Mouse (Mus musculus): ENCODE measurements around the gene Igsf21.

The Igsf21 gene

DNA sequence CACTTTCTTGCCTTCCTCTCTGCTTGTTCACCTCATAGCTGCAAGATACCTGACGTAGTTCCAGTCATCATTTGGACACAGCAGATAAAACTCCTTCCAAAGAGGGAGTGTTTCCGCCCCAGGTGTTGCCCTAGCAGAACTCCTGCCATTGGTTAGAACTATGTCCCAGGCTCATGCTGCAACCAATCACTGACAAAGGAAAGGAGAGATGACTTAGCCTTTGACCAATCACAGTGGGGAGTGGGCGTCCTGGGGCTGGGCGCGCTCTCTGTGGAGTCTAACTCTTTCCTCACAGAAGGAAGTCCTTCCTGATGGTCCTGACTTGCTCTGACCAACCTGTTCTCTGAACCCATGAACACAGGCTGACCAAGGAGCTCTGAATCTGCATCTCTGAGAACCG lies 44.4 kb downstream of the Igsf21 start:
- in situ Hi-C loops (cut with MboI, MseI) = no loop called here

DNA sequence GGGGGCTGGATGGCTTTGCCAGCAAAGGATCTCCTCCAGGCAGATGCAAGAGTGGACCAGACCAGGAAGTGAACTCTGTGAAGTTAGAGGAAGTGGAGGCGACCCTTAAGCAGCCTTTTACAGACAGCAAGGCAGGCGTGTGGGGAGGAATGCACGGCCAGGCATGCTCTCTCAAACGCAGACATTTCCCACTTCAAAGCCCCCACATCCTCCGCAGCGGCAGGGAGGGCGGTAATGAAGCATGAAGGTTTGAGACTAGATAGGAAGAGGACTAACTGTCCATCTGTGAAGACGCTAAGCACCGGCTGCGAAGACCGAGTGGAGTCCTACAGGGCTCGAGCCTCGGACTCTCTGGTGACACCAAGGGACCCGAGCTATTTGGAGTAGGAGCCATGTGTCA lies 46.3 kb downstream of the Igsf21 start:
- in situ Hi-C loops (cut with MboI, MseI) = no loop called here

DNA sequence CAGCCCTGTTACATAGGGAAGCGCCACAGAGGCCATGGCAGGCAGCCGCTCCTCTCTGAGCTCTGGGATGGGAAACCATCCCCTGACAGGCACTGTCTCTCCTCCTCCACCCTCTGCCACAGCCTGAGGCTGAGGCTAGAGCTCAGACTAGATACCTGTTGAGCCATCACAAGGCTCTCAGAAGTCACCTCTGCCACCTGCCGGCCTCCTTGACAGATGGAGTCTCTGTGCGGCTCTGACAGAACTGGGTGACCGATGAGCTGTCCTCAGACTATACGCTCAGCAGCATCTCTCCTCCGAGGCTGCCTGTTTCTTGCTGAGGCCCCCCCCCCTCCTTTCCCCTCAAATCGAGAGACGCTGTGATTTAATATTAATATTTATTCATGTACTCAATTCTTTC lies 49.9 kb downstream of the Igsf21 start:
- in situ Hi-C loops (cut with MboI, MseI) = no loop called here

DNA sequence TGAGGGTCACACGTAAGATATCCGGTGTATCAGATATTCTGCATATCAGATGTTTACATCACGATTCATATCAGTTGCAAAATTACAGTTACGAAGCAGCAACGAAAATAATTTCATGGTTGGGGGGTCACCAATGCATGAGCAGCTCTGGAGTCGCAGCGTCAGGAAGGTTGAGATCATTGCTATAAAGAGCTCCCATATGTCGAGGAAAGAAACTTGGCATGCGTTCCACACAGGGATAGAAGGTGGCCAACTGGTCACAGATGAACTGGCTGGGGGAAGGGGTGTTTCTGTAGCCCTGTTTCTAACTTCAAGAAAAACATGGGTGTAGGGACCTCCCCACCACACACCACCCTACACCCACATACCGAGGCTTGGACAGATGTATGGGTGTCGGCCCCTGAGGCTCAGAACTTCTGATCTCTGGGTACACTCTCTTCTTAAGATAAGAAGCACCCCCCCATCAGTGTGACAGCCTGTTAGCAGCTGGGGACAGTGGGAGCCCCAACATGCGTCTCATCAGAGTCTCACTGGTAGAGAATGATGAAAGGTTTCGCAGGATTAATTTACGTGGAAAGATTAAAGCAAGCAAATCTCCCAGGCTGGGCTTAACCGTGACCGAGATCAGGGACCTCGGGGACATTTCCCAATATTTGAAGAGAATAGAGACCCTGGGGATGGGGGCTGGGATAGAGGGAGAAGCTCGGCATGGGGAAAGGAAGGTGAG lies 54.1 kb downstream of the Igsf21 start:
- in situ Hi-C loops (cut with MboI, MseI) = no loop called here

DNA sequence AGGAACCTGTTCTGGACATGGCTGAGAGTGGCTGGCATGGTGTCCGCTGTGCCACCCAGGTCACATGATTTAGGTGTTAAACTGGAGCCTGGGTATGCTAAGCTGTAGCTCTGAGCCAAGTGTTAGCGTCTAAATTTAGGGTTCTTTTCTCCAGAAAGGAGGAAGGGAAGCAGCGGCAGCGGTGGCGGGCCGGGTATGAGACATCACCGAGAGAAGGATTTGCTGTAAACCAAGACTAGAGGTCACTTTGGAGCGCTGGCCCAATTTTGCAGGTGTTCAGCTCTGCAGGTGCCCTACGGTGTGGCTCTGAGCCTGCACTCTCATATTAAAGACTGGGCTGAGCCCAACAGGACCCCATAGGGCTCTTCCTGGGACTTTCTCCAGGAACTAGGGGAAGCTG lies 57.0 kb downstream of the Igsf21 start:
- in situ Hi-C loops (cut with MboI, MseI) = no loop called here

DNA sequence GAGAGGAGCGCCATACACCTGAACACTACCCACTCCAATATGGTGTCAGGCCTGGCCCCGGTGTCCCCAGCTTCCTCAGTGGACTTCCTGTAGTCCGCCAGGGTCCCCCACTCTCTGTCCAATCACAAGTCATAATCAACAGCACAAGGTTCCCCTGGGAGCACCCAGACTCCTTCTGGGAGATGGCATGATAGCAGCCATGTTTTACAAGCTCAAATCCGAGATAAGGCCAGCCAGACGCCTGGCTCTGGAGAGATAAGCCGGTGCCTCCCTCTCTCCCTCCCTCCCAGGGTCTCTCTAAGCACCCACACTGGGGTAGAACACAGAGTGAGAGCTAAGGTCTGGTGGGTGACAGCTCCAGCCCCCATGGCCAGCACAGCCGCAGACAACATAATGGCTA lies 58.0 kb downstream of the Igsf21 start:
- in situ Hi-C loops (cut with MboI, MseI) = no loop called here

DNA sequence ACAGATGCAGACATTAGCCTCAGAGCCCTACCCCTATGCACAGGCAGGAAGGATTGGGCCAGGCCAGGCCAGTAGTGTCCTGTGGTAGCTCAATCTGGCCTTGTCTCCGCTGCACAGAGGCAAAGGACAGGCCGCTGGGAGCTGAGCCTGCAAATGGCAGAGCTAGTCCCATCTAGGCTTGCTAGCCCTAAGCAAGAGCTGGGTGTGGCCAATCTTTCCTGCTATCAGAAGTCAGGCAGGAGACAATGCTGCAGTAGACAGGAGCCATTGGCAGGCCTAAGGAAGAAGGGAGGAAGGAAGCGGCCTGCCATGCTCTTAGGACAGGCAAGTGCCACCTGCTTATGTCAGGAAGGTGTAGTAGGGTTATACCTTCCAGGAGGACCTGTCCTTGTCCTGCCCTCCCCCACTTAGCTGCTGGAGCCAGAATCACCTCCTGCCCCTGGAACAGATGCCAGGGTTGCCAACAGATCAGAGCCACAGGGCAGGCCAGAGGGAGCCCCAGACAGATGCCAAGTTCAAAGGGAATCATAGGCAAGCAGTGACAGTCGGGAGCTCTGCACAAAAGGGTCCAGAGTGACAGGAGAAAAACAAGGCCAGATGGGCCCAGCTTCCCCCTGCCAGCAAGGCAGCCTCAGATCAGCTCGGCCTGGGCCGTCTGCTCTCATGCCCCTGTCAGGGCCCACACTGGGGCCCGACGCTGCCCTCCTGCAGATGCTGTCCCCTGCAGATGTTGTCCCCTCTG lies 59.0 kb downstream of the Igsf21 start:
- in situ Hi-C loops (cut with MboI, MseI) = no loop called here

DNA sequence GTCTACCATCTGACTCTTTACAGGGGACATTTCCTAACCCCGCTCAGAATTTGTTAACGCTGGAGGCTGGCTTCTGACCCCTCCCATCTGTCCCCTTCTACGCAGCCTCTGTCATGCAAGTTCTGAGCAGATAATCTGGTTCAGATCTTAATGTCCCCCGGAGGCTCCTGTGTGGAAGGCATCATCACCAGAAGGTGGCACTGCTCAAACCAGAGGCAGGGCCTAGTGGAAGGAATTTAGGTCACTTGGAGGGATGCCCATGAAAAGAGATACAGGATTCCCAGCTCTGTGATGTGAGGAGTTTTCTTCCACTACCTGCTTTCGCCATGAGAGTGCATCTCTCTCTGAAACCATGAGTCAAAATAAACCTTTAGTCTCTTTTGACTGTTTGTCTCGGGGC lies 67.0 kb downstream of the Igsf21 start:
- in situ Hi-C loops (cut with MboI, MseI) = no loop called here

DNA sequence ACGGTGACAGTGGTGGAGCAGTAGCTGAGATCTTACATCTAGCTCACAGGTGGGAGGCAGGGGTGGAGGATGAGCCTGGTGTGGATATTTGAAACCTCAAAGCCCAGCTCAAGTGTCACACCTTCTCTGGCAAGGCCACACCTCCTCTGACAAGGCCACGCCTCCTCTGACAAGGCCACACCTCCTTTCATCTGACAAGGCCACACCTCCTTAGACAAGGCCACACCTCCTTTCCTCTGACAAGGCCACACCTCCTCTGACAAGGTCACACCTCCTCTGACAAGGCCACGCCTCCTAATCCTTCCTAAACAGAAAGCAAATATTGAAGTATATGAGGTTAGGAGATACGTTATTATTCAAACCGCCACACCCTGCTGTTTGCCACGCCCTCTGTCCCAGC lies 69.5 kb downstream of the Igsf21 start:
- in situ Hi-C loops (cut with MboI, MseI) = no loop called here

DNA sequence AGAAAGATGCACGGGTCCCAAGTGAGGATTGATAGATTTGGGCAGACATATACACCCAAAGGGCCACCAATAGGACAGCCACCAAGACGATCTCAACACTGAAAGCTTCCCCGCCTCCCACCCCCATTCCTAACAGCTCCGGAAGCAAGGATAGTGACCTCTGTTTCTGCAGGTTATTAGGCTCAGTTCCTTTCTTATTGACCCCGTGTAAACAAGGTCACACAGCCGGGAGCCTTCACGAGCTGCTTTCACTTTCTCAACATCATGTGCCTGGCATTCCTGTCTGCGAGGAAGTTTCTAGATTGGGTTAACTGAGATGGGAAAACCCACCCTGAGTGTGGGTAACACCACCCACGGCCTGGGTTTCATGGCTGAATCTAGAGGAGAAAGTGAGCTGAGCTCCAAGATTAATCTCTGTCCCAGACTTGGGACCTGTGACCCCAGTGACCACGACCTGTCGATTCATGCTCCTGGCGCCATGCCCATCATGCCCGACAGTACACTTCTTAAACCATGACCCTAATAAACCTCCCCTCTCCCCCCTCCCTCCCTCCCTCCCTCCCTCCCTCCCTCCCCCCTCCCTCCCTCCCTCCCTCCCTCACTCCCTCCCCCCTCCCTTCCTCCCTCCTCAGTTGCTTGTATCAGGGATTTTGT lies 72.7 kb downstream of the Igsf21 start:
- in situ Hi-C loops (cut with MboI, MseI) = no loop called here

DNA sequence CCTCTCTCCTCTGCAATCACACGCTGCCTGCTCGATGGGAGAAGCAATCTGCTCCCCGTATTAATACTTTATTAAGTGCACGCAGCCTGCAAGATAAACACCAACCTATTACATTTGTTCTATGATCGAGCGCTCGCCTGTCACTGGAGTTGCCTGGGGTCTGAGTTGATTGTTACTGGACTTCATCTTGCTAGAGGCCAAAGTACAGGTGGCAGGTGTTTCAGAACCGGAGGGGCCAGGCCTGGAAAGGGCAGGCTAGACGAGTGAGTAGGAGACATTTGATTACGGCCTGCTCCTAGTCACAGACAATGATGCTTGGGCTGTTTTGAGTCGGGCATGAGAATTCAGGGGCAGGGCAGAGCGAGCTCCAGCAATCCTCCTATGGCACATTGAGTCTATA lies 73.5 kb downstream of the Igsf21 start:
- in situ Hi-C loops (cut with MboI, MseI) = no loop called here

DNA sequence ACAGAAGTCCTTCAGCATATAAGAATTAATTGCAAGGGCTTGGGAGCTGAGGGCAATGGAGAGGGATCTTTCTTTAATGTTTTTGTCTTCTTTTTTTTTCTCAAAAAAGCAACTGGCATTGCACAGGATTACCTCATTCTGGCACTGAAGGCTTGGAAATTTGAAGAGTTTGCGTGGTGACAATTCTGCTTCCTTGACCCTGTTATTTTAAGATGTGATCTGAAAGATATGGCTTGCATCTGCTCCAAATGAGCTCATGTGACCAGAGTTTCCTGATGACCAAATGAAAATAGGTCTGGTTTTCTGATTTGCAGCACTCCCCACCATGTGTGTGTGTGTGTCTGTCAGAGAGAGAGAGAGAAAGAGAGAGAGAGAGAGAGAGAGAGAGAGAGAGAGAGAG lies 74.7 kb downstream of the Igsf21 start:
- in situ Hi-C loops (cut with MboI, MseI) = no loop called here

DNA sequence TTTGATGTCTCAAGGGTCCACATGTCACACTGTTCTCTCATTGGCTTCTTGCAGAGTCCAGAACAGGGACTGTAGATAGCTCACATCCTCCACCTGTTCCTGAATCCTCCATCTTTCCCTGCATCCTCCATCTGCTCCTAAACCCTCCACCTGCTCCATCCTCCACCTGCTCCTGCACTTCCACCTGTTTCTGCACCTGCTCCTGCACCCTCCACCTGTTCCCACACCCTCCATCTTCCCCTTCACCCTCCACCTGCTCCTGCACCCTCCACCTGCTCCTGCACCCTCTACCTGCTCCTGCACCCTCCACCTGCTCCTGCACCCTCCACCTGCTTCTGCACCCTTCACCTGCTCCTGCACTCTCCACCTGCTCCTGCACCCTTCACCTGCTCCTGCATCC lies 75.4 kb downstream of the Igsf21 start:
- in situ Hi-C loops (cut with MboI, MseI) = no loop called here

DNA sequence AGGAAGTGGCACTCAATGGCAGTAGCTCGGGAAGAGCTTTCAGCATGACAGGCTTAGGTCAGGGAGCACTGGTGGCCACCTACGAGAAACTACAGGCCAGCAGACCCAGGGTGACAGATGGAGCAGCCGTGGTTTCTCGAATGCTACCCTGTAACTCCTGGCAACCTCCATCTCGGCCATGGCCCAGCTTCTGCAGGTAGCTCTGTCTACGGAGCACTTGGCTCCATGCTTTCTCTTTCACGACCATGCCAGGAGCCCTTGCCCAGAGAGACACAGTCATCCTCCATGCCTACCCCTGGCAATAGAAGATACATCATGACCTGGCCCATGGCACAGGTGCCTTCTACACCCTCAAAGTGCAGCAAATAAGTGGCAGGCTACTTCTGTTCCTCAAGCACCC lies 80.7 kb downstream of the Igsf21 start:
- in situ Hi-C loops (cut with MboI, MseI) = no loop called here

DNA sequence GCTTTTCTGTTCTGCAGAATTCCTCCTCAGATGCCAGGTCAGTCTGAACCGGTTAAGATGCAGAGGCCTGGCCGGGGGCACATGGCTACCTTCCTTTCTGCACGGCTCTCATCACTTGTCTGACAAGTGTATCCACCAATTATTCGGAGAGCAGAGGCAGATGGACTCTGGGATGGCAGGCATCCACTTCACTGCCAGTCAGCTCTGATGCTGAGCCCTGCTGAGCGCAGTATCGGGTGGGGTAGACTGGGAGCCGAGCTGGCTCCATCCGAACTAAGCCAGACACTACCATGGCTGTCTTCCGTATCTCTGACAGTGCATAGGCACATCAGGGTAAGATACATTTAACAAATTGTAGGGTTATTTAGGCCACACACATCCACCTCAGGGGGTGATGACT lies 81.9 kb downstream of the Igsf21 start:
- in situ Hi-C loops (cut with MboI, MseI) = no loop called here

DNA sequence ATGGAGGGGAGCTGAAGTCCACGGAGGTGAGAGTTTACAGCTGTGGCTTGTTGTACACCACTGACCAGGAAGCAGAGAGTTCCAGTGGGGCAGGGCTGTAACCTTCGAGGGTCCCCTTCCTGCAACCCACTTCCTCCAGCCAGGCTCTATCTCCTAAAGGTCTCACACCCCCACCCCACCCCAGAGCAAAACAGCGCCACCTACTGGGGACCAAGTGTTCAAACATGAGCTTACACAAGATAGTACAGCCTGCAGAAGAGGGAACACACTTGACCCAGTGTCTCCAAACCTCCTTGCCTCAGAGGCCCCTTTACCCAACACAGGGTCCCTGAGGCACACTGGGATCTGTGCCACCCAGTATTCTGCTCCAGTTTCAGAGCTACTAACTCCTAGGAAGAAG lies 87.0 kb downstream of the Igsf21 start:
- in situ Hi-C loops (cut with MboI, MseI) = no loop called here

DNA sequence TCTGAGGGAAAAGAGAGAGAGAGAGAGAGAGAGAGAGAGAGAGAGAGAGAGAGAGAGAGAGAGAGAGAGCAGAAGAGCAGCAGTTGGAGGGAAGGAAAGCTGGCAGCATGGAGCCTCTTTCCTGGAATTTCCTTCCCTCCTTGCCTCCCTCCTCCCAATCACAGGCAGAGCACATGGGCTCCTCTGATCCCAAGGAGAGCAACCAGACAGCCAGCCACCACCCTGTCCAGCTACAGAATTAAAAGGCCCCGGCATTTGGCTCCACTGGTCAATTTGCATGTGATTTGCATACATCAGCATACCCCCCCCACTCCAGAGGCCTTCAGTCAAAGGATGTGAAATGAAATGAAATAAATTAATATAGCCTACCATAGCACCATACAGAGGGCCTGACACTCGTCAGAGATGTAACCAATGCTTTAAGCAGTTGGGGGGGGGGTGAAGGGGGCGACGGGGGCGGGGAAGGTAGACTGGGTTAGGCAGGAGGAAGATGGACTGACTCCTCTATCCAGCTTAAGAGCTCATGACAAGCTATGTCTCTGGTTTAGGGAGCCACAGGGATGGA lies 91.6 kb downstream of the Igsf21 start:
- in situ Hi-C loops (cut with MboI, MseI) = no loop called here

DNA sequence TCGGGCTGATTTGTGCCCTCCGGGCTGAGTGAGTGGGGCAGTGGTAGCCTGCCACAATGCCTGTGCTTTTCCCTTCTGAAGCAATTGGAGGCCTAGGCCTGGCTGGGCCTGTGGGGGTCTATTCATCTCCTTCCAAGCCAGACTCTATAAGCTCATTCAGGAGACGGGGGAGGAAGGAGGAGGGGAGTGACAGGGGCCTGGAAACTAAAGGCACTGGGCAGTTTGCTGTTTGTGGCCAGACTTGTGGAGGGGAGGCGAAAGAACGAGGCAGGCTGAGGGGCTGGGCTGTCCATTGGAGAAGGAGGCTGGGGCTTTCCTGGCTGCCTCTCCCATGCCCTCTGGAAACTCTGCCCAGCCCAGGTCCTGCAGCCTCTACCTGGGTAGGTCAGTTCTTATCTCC lies 92.1 kb downstream of the Igsf21 start:
- in situ Hi-C loops (cut with MboI, MseI) = no loop called here

DNA sequence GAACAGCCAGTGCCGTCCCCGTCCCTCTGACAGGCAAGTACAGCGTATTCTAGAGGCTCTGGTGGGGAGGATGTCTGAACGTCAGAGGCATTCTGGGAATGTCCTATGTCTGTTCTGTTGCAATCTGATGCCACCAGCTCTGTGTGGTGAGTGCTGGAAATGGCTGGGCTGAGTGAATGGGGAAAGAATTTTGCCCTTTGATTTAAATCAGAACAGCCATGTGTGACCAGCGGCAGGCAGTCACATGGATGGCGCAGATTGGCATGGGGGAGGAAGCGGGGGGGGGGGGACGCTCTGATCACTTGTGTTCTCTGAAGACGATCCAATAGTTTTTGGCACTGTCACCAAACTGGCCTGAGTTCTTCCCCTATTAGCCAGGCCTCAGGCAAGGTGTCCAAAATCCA lies 92.9 kb downstream of the Igsf21 start:
- in situ Hi-C loops (cut with MboI, MseI) = no loop called here

DNA sequence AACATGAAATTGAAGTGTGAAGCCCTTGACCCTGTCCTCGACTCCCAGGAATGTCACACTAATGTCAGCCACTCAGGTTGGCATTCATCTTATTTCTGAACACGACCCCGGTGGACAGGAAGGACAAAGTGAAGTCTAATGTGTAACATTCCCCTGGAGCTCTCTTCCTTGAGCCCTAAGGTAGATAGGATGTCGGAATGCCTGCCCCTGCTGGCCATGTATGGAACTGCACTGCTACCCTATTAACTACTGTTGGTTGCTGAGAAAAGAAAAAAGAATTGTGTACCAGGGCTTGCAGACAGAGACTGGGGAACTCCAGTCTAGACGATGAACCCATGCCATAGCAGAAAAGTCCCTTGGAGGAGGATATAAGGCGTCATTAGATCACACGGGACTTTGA lies 93.5 kb downstream of the Igsf21 start:
- in situ Hi-C loops (cut with MboI, MseI) = no loop called here

DNA sequence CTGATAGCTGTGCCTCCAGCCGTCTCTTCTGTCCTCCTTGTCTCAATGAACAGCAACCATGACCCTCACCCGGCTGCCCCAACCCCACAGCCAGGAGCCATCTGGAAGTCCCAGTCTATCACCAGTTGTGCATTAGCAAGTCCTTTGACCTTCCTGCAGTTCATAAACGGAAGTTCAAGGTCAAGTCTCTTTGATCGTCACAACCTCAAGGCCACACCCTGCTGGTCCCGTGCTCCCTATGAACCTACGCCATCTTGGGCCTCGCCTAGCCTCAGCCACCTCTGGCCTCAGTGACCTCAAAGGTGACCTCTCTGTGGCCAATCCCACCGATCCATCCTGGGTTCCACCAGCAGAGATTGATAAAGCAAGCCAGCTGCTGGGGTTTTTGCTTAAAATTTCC lies 96.9 kb downstream of the Igsf21 start:
- in situ Hi-C loops (cut with MboI, MseI) = no loop called here

DNA sequence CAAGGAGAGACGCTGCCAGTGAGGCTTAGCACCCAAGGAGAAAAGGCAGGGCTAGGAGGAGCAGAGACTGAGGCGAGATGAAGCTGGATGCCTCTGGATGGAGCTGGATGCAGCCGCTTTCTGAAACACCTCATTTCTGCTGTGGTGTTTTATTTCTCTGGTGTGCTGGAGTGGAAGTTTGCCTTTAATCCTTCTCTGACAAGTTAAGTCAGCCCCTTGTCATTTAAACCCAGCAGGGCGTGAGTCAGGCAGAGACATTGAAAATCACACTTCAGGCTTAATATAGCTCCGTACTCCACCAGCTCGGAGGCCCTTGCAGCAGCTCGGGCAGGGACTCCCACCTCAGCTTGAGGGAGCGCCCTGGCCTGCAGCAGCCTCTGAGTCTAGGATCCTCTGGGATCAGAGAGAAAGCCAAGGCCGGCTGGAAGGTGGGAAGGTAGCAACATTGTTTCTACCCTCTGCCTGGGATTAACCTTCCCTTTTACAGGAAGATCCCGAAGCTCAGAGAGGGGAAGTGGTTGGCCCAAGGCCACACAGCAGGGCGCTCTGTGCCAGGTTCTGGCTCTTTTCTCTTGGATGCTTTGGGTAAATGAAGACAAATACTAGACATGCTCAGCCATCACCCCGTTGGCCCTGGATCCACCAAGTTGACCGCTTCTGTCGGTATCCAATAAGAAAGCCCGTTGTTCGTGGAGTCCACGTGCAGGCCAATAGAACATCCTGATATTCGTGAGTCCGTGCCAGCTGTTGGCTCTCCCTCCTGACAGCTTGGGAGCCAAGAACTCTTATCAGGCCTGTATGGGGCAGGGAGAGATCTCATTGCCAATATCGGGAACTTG lies 98.5 kb downstream of the Igsf21 start:
- in situ Hi-C loops (cut with MboI, MseI) = no loop called here

All from T-helper 2 cell (primary cell).